Mouse (Mus musculus) ES-E14 (cell line): ENCODE measurements around the gene Ppan.

ENCODE experiments used
- HCFC1 ChIP-seq: IDR thresholded peaks from 2 replicates; pipeline ENCODE4 v1.6.1; 2012; ENCODE audit warnings: low read length, inconsistent platforms, borderline replicate concordance; ENCODE audit not compliant: insufficient read depth
- MAFK ChIP-seq: IDR thresholded peaks from 2 replicates; pipeline ENCODE4 v1.6.1; 2014; ENCODE audit warnings: mild to moderate bottlenecking, low read depth, low read length, inconsistent platforms; ENCODE audit not compliant: insufficient read depth
- ZC3H11A ChIP-seq: IDR thresholded peaks from 2 replicates; pipeline ENCODE4 v1.6.1; 2012; ENCODE audit warnings: low read depth, mild to moderate bottlenecking, inconsistent platforms, low read length, borderline replicate concordance
- ZNF384 ChIP-seq: IDR thresholded peaks from 2 replicates; pipeline ENCODE4 v1.6.1; 2012; ENCODE audit warnings: low read depth, low read length, inconsistent platforms

GRCm38 (mm10) chr9:20916160-20916559 lies 28.2 kb downstream of the Ppan start:
- TF ChIP-seq HCFC1 (no peak), ZC3H11A (no peak), MAFK (no peak), ZNF384 (no peak)
